Mouse (Mus musculus): ENCODE measurements at regions not wholly inside any gene's neighbourhood (a gene's known extent, or its start where the extent isn't known, plus 50 kb on each side); places are given as distances from the start of the nearest gene placed in this dataset.

GRCm38 (mm10) chr11:26931766-26932165 lies 338.0 kb upstream of the Vrk2 start:
- in situ Hi-C loops (cut with MboI, MseI), result no loop called here

GRCm38 (mm10) chr11:26907099-26907498 lies 313.3 kb upstream of the Vrk2 start:
- in situ Hi-C loops (cut with MboI, MseI), result no loop called here

GRCm38 (mm10) chr11:26881635-26882034 lies 287.8 kb upstream of the Vrk2 start:
- in situ Hi-C loops (cut with MboI, MseI), result no loop called here
